Mouse (Mus musculus) layer of hippocampus, postnatal 14 days (tissue): ENCODE measurements at regions not wholly inside any gene's neighbourhood (a gene's known extent, or its start where the extent isn't known, plus 50 kb on each side); places are given as distances from the start of the nearest gene placed in this dataset.
A peak's percentile ranks its signal among the peaks of the same experiment; 100 is the strongest.

ENCODE experiments used
- DNase-seq, 2 experiments: peaks; one replicate each; pipeline ENCODE4 v3.0.0; 2021 to 2022; ENCODE audit warnings: low spot score in 2 of 2, mixed read lengths in 1 of 2

GRCm38 (mm10) chr5:64498431-64498830, 304.8 kb upstream of the Klf3 start:
- no peak for DNase-seq

DNA sequence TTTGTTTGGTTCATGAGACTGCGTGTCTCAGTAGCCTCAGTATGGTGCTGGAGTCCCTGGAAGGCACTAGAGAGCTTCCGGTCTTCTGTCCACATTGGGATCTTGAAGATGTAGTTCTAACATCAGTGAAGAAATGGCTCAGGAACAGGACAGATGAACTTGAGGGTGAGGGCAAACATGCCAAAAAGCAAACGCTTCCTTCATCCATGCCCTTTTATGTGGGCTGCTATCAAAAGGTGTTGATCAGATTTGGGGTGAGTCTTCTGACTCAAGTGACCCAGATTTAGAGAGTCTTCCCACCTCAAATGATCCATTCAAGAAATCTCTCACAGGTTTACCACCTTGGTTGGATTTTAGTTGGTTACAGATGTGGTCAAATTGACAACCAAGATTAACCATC, 304.1 kb upstream of the Klf3 start:
- DNase-seq = no peak

DNA sequence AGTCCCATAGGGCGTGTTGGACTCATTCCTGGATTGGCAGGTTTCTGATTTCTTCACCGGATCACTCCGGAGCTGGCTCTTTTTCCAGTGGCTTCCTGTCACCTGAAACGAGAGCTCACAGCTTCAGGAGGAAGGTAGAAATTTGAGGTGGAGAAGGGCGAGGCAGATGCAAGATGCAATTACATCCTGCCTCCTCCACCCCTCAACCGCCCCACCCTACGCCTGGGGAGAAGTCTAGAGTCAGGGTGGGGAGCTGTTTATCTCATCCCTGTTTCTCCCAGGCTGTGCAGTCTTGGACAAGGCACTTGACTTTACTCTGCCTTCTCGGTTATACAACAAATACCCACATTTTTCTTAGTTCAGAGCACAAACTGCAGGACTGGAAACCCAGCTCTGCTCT, 302.8 kb upstream of the Klf3 start:
- no peak for DNase-seq

- no peak for DNase-seq
Observed at GRCm38 (mm10) chr5:64500866-64501265, 302.3 kb upstream of the Klf3 start.

- no peak for DNase-seq
Observed at GRCm38 (mm10) chr5:64501746-64502145, 301.4 kb upstream of the Klf3 start.

DNA sequence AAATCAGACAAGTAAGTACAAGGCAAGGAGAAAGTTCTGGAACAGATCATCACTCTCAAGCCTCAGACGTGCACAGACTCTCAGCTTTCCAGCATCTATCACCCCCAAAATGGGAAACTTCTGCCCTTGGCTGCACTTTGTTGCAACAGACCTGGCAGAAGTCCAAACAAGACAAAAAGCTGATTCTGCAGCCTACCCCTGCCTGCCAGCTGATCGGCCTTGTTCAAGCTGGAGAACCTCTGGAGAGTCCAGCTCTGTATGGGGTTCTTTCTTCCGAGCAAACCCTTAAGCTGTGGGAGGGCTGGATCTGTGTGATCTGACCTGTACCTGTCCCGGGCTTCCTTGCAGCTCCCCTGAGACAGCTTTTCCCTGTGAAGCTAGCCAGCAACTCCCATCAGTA, 299.7 kb upstream of the Klf3 start:
- peak in 1 of 2 experiments; percentile 71 for DNase-seq

DNA sequence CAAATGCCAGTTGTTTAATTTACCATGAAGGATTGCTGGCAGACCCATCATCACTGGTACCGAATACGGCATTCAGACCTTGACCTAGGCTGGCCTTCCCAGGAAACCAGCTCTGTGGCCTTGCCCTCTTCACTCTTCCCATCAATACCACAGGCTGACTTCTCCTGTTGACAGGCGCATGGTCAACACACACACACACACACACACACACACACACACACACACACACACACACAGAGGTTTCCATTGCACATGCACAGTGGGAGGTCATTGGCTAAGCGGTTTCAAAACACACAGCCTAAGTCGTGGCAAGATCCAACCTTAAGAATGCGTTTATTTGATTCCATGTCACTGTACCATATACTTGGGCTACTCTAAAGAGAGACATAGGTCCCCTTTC, 298.7 kb upstream of the Klf3 start:
- no peak for DNase-seq

GRCm38 (mm10) chr5:64505227-64505834, 297.9 kb upstream of the Klf3 start:
- DNase-seq = no peak

DNA sequence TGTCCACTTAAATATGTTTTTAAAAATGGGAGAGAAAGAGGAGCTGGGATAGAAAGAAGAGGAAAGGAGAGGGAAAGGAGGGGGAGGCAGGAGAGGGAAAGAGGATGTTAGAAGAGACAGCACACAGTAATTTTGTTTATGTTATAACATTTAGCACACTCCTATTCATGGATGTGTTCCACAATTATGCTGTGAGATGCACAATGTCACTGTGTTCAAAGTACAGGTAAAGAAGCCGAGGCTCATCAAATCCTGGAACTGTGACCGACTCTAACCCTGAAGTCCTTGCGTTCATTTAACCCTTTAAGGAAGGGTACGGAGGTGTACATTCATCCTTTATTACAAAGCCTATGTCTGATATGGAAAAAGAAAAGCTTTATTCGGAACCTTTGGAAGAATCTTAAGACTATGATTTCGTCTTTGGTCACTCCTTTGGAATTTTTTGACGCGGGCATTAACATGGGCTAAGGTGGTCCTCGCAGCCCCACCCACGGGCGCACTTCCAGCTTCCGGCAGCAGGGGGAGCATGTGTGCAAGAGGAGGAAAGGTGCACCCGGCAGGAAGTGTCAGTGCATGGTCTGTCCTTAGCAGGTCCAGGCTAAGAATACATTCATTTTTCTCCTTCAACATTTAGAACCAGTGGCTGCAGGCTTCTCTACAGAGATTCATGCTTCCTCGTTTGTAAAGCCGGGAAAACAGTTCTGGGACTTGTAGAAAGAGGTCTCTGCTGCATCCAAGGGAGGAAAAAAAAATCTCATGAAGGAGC, 297.2 kb upstream of the Klf3 start:
- peak; percentile 76 for DNase-seq

- peak in 1 of 2 experiments; percentile 47 for DNase-seq
Observed at GRCm38 (mm10) chr5:64508565-64508964, 294.6 kb upstream of the Klf3 start.

GRCm38 (mm10) chr5:64513155-64513945, 289.8 kb upstream of the Klf3 start:
- peak; percentile 61 to 75 for DNase-seq

DNA sequence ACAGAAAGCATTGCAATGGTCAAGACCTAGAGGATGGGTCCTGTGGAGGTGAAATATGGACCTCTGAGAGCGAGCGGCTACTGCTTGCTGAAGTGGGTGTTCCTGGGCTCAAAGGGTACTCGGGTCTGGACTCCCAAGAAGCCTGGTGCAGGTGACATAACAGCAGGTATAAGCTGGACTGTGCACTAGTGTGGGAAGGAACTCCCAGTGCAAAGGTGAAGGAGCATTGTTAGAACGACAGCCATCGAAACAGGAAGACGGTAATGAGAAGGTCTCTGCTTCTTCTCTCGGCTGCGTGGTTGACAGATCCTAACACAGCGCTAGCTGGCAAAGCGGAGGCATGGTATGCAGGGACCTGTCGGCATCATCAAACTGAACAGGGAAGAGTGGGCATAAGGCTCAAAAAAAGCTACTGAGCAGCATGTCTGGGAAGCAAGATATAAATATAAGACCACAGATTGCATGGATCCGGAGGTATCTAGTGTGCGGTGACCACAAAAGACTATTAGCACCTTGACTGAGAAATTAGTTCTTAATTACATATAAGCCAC, 287.0 kb upstream of the Klf3 start:
- no peak for DNase-seq

DNA sequence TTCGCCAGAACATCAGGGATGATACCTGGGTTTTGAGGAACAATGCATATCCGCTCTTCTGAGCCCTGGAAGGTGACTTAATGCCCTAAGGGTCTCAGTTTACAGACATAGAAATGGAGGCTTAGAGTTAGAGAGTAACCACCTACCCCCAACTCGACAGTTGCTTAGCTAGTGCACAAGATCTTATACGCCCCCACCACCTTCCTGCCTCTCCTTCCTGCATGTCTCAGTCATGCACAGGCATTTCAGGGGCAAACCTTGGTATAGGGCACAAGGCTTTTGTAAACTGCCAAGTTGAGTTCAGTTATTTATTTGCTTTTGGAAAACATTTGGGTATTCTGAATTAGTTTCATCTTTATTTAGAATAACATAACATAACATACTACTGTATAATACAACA, 285.9 kb upstream of the Klf3 start:
- DNase-seq = no peak

GRCm38 (mm10) chr5:64517835-64518234, 285.4 kb upstream of the Klf3 start:
- DNase-seq = no peak

DNA sequence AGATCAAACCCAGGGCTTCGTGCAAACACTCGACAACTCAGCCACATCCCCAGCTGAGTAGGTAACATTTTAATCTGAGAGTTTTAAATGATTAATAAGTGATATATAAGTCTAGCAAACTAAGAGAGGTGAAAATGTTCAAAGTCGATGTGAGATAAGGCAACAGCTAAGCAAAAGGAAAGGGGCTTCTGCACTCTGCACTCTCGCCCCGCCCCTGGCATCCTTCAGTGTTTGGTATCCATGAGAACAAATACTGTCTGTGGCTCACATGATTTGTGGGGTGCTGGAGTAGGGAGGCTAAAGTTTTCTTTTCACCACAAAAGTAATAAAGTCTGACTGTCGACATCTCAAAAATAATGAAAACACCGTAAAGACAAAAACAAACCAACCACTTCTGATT, 284.2 kb upstream of the Klf3 start:
- no peak for DNase-seq

- DNase-seq = no peak
Observed at GRCm38 (mm10) chr5:64519731-64520130, 283.5 kb upstream of the Klf3 start.

- DNase-seq = no peak
Observed at GRCm38 (mm10) chr5:64521401-64521800, 281.8 kb upstream of the Klf3 start.

- DNase-seq = no peak
Observed at GRCm38 (mm10) chr5:64521969-64522368, 281.2 kb upstream of the Klf3 start.

- no peak for DNase-seq
Observed at GRCm38 (mm10) chr5:64526521-64526920, 276.7 kb upstream of the Klf3 start.

DNA sequence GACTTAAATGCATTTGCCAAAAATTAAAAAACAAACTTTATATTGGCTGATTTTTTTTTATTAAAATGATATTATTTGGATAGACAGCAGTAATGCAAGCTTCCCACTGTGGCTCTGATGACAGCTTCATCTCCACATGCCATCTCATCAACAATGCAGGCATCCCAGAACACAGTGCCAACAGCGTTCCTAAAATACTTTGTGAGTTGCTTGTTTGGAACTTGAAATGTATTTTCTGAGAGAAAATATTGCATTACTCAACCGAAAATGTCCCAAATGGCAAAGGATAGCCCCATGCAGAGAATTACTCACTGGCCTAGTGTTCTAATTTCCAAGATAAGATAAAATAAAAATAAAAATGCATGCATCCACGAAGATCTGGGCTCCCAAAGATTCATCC, 275.2 kb upstream of the Klf3 start:
- DNase-seq = peak in 1 of 2 experiments; percentile 54

GRCm38 (mm10) chr5:64534371-64534770, 268.8 kb upstream of the Klf3 start:
- DNase-seq = no peak

DNA sequence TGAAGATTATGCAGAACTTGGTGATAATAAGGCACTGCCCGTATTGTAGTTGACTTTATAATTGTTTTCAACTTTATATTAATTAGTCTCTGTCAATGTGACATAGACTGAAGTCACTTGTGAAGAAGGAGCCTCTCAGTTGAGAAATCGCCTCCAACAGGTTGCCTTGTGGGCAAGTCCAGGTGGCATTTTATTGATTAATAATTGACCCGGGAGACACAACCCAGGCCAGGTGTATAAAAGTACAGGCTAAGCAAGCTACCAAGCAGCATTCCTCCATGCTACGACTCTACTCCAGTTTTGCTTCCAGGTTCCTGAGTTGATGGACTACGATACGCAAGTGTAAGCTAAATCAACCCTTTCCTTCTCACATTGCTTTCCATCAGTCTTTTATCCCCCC, 268.2 kb upstream of the Klf3 start:
- DNase-seq = no peak
